9 mouse cellular contexts compared by ENCODE assay signal in genomic region chr17:51288751-51289150, GRCm38 (mm10).
DNase-seq lines count a peak whose midpoint lies in the region; ATAC-seq and TF ChIP-seq lines count a peak whose summit lies in the region.
"Had no signal": no experiment of that assay in that cellular context is flagged by ENCODE, and none has a peak within 500 bp of the region (broad histone marks: within the 10 kb centered on the region; RNA-seq: fewer than 3 reads in every experiment).

No protein-coding gene starts in this region.

- H3K36me3 ChIP-seq in hindbrain, embryonic 11.5 days (ENCODE audit: control insufficient read depth, insufficient read depth, low read length): no peaks in the 10 kb centered on the region
- H3K36me3 ChIP-seq in hindbrain, embryonic 13.5 days: no peaks in the 10 kb centered on the region
- H3K36me3 ChIP-seq in CH12.LX (replicated peaks in 1 of 2; ENCODE audit: control insufficient read depth in 1 of 2, insufficient read depth in 1 of 2, low read length in 1 of 2): no peaks in the 10 kb centered on the region
- H3K36me3 ChIP-seq in liver, embryonic 11.5 days (ENCODE audit: control insufficient read depth, insufficient read depth, low read length): no peaks in the 10 kb centered on the region
- H3K36me3 ChIP-seq in small intestine, adult 2 months (ENCODE audit: control insufficient read depth, insufficient read depth, low read length): no peaks in the 10 kb centered on the region
- H3K36me3 ChIP-seq: heart, embryonic 13.5 days had no signal

- in situ Hi-C loops in CH12.LX (cut with MboI; ENCODE audit: low pct_ligation_motif_present, low pct_unique_long_range_greater_than_20kb, low sequenced_read_pairs): loop anchor here (25.0 kb wide), 2 partner anchors 301 to 476 kb away; no protein-coding TSS in a partner anchor

- no peaks in the 10 kb centered on the region for H3K4me1 ChIP-seq in hindbrain, embryonic 11.5 days (replicated peaks; ENCODE audit: control insufficient read depth, insufficient read depth, low read length)
- H3K4me1 ChIP-seq in hindbrain, embryonic 13.5 days (replicated peaks): no peaks in the 10 kb centered on the region
- H3K4me1 ChIP-seq in CH12.LX (ENCODE audit: control insufficient read depth in 1 of 2, insufficient read depth in 2 of 2): peaks cover 0 to 4% of the 10 kb centered on the region in 2 experiments; a peak in 1 of 4 replicates
- H3K4me1 ChIP-seq in cerebellum, adult 2 months (ENCODE audit: control insufficient read depth, insufficient read depth, low read length): no peaks in the 10 kb centered on the region
- no peaks in the 10 kb centered on the region for H3K4me1 ChIP-seq in liver, embryonic 11.5 days (replicated peaks; ENCODE audit: control insufficient read depth, insufficient read depth, low read length)
- H3K4me1 ChIP-seq in small intestine, adult 2 months (ENCODE audit: control insufficient read depth, insufficient read depth, insufficient read length, low read length): no peaks in the 10 kb centered on the region
- H3K4me1 ChIP-seq: heart, embryonic 13.5 days had no signal

- no peak for TF ChIP-seq POLR2A in CH12.LX (IDR thresholded peaks at IDR 0.05; ENCODE audit: low read depth, low read length)
- TF ChIP-seq POLR2A in cerebellum, adult 2 months (IDR thresholded peaks at IDR 0.05; ENCODE audit: borderline replicate concordance, insufficient read depth, low read length): no peak
- no peak for TF ChIP-seq POLR2A in small intestine, adult 2 months (IDR thresholded peaks at IDR 0.05; ENCODE audit: low read depth, low read length)

- no peak overlapping the region for H3K27ac ChIP-seq in hindbrain, embryonic 11.5 days (ENCODE audit: low read depth, low read length)
- no peak overlapping the region for H3K27ac ChIP-seq in hindbrain, embryonic 13.5 days
- no peak overlapping the region for H3K27ac ChIP-seq in CH12.LX (ENCODE audit: insufficient read depth, low read depth)
- no peak overlapping the region for H3K27ac ChIP-seq in cerebellum, adult 2 months (ENCODE audit: insufficient read depth, low read length)
- no peak overlapping the region for H3K27ac ChIP-seq in liver, embryonic 11.5 days (ENCODE audit: low read depth, low read length)
- H3K27ac ChIP-seq in small intestine, adult 2 months (ENCODE audit: insufficient read depth, low read depth, low read length): no peak overlapping the region
- H3K27ac ChIP-seq: heart, embryonic 13.5 days had no signal

- dilution Hi-C loops in CH12.LX (cut with MboI; ENCODE audit: extremely low pct_ligation_motif_present, extremely low pct_unique_long_range_greater_than_20kb, low sequenced_read_pairs): no loop called here

- ATAC-seq in hindbrain, embryonic 11.5 days (ENCODE audit: low FRiP score): peak; percentile 10; the same call in 1 of the 2 replicates
- ATAC-seq in hindbrain, embryonic 13.5 days (ENCODE audit: low FRiP score): no peak
- ATAC-seq in liver, embryonic 11.5 days (replicated peaks; ENCODE audit: low FRiP score): no peak
- ATAC-seq in activated CD4-positive, CD25-positive, alpha-beta regulatory T cell, adult 4 months: no peak

- H3K4me2 ChIP-seq in hindbrain, embryonic 11.5 days (replicated peaks; ENCODE audit: low read depth, low read length): no peak overlapping the region
- no peak overlapping the region for H3K4me2 ChIP-seq in hindbrain, embryonic 13.5 days
- H3K4me2 ChIP-seq in CH12.LX (ENCODE audit: insufficient read depth, low read depth, poor library complexity, severe bottlenecking): no peak overlapping the region
- no peak overlapping the region for H3K4me2 ChIP-seq in liver, embryonic 11.5 days
- H3K4me2 ChIP-seq: heart, embryonic 13.5 days had no signal

- no peak overlapping the region for H3K9ac ChIP-seq in hindbrain, embryonic 11.5 days (ENCODE audit: low read depth, low read length)
- H3K9ac ChIP-seq in hindbrain, embryonic 13.5 days: no peak overlapping the region
- H3K9ac ChIP-seq in CH12.LX (ENCODE audit: insufficient read depth, low read depth): no peak overlapping the region
- H3K9ac ChIP-seq in liver, embryonic 11.5 days (ENCODE audit: low read depth, low read length): no peak overlapping the region
- H3K9ac ChIP-seq: heart, embryonic 13.5 days had no signal

- no peak overlapping the region for H3K4me3 ChIP-seq in hindbrain, embryonic 11.5 days (ENCODE audit: low read depth, low read length)
- H3K4me3 ChIP-seq in hindbrain, embryonic 13.5 days: no peak overlapping the region
- no peak overlapping the region for H3K4me3 ChIP-seq in CH12.LX (replicated peaks in 1 of 3; ENCODE audit: low read depth in 2 of 3, low read length in 2 of 3, poor library complexity in 1 of 3)
- no peak overlapping the region for H3K4me3 ChIP-seq in cerebellum, adult 2 months (replicated peaks; ENCODE audit: insufficient read depth, low read depth, low read length)
- H3K4me3 ChIP-seq in liver, embryonic 11.5 days (ENCODE audit: low read depth, low read length): no peak overlapping the region
- H3K4me3 ChIP-seq in small intestine, adult 2 months (ENCODE audit: low read depth, low read length): no peak overlapping the region
- H3K4me3 ChIP-seq: heart, embryonic 13.5 days had no signal

- peak; percentile 84 for TF ChIP-seq RAD21 in CH12.LX (IDR thresholded peaks at IDR 0.05; ENCODE audit: low read depth, low read length)

- no peaks in the 10 kb centered on the region for H3K27me3 ChIP-seq in hindbrain, embryonic 11.5 days (ENCODE audit: control insufficient read depth, insufficient read depth, low read length)
- H3K27me3 ChIP-seq in hindbrain, embryonic 13.5 days: no peaks in the 10 kb centered on the region
- no peaks in the 10 kb centered on the region for H3K27me3 ChIP-seq in CH12.LX (replicated peaks)
- no peaks in the 10 kb centered on the region for H3K27me3 ChIP-seq in cerebellum, adult 2 months (ENCODE audit: control insufficient read depth, insufficient read depth, low read length)
- H3K27me3 ChIP-seq in liver, embryonic 11.5 days (replicated peaks; ENCODE audit: control insufficient read depth, insufficient read depth, low read length): no peaks in the 10 kb centered on the region
- no peaks in the 10 kb centered on the region for H3K27me3 ChIP-seq in small intestine, adult 2 months (ENCODE audit: control insufficient read depth, insufficient read depth, low read length)
- H3K27me3 ChIP-seq: heart, embryonic 13.5 days had no signal

- no peak for TF ChIP-seq EP300 in CH12.LX (IDR thresholded peaks at IDR 0.05; ENCODE audit: low read length)

- WGBS in hindbrain, embryonic 11.5 days: 77% methylated on average over 7 of the region's 7 CpGs
- 78% methylated on average over 7 of the region's 7 CpGs for WGBS in hindbrain, embryonic 13.5 days
- WGBS in cerebellum, adult 2 months: 64% methylated on average over 7 of the region's 7 CpGs
- WGBS in liver, embryonic 11.5 days: 69% methylated on average over 7 of the region's 7 CpGs
- 67% methylated on average over 7 of the region's 7 CpGs for WGBS in small intestine, adult 2 months

- peak; percentile 14 for DNase-seq in hindbrain, embryonic 11.5 days (ENCODE audit: low spot score)
- peak; percentile 68 for DNase-seq in CH12.LX (ENCODE audit: extremely low read depth)
- DNase-seq in cerebellum, adult 2 months: peak; percentile 6 to 18
- peak; percentile 29 to 46 for DNase-seq in heart, adult 9 months (ENCODE audit: low spot score in 2 of 2)
- DNase-seq in liver, embryonic 11.5 days (ENCODE audit: low spot score): peak; percentile 34

- H3K9me3 ChIP-seq in hindbrain, embryonic 11.5 days (ENCODE audit: control insufficient read depth, low read length): no peaks in the 10 kb centered on the region
- H3K9me3 ChIP-seq in hindbrain, embryonic 13.5 days: no peaks in the 10 kb centered on the region
- H3K9me3 ChIP-seq in CH12.LX (replicated peaks; ENCODE audit: low read length): peaks cover 3% of the 10 kb centered on the region
- H3K9me3 ChIP-seq in liver, embryonic 11.5 days (ENCODE audit: control insufficient read depth, low read length): no peaks in the 10 kb centered on the region
- H3K9me3 ChIP-seq: heart, embryonic 13.5 days had no signal

- H3K79me2 ChIP-seq in CH12.LX (replicated peaks; ENCODE audit: control insufficient read depth, extremely low read depth, insufficient read depth, poor library complexity, severe bottlenecking): no peaks in the 10 kb centered on the region

- TF ChIP-seq CTCF in CH12.LX (conservative IDR thresholded peaks at IDR 0.05 in 1 of 2, IDR thresholded peaks at IDR 0.05 in 1 of 2; ENCODE audit: low read depth in 2 of 2, low read length in 2 of 2): peak; percentile 41 to 85; a peak in 3 of 4 replicates
- TF ChIP-seq CTCF in cerebellum, adult 2 months (IDR thresholded peaks at IDR 0.05; ENCODE audit: borderline replicate concordance, insufficient read depth, low read depth, low read length): 0 out of 2 replicates have a peak, but pooled peaks have one; percentile 27
- TF ChIP-seq CTCF in small intestine, adult 2 months (IDR thresholded peaks at IDR 0.05; ENCODE audit: extremely low read depth, insufficient read length, insufficient replicate concordance, low read depth, low read length): peak; percentile 61; the same call in 1 of the 2 replicates

TF ChIP-seq in CH12.LX, 34 proteins besides CTCF, POLR2A, EP300 and RAD21:
- TF ChIP-seq UBTF (IDR thresholded peaks at IDR 0.05; ENCODE audit: low read depth, low read length) (no peak), ZC3H11A (IDR thresholded peaks at IDR 0.05; ENCODE audit: low read depth, low read length) (peak; percentile 70; the same call in 1 of the 2 replicates), SMC3 (IDR thresholded peaks at IDR 0.05; ENCODE audit: low read depth, low read length) (peak; percentile 91)

Comparison
In these comparisons a context has a peak if more than half of its experiments do, and no peak if none do; other contexts are left out.
1. DNase-seq: peak in every context shown above with its lines; median percentile 68 in CH12.LX; 38 in heart, adult 9 months; 34 in liver, embryonic 11.5 days; 14 in hindbrain, embryonic 11.5 days; 12 in cerebellum, adult 2 months.